Mouse (Mus musculus) T-cell, adult 2 months (primary cell): ENCODE data around the gene Gm12166.

Experiments
- DNase-seq: peaks from one replicate; pipeline ENCODE4 v3.0.0; 2022; ENCODE audit warnings: low spot score

The Gm12166 gene

GRCm38 (mm10) chr11:46052105-46052659 lies at the start of gene Gm12166:
Gene Gm12166 (minus strand): TSS chr11:46052321.
- peak; percentile 75 for DNase-seq

GRCm38 (mm10) chr11:46097062-46097461 lies 44.9 kb upstream of the Gm12166 start:
- no peak for DNase-seq

- DNase-seq, result no peak
Observed at GRCm38 (mm10) chr11:46096265-46096649, 44.1 kb upstream of the Gm12166 start.

DNA sequence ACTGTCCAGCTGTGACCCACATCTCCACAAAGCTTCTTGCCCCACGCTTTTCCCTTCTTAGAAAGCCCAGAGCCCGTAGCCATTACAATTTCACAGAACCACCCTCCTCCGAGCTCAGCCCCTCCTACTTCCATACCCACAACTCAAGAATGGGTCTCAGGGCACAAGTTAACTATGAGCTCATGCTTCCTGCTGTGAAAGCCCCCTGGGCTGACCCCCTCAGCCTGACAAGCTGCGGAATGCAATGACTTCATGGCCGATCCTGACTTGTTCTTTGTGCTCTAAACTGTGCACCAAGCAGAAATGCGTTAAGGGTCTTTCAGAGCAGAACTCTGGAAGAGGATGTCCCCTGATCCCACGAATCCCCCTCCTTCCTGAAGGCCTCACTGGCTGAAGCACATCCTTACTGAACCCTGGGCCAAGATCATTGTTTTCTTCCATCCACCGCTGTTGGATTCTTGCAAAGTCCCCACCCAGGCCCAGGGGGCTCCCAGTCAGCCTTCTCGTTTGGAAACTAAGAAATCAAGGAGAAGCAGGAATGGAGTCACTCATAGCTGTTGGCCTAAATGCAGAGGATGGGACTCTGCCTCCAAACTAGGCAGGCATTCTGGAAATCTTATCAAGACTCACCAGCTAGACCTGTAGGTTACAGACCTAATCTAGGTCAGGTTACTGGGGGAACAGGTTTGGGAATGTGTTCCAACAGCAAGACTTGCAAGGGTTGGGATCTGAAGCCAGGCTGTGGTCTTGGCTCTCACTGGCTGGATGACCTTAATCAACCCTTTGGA lies 43.5 kb upstream of the Gm12166 start:
- DNase-seq, result no peak

GRCm38 (mm10) chr11:46092121-46092520 lies 40.0 kb upstream of the Gm12166 start:
- no peak for DNase-seq

DNA sequence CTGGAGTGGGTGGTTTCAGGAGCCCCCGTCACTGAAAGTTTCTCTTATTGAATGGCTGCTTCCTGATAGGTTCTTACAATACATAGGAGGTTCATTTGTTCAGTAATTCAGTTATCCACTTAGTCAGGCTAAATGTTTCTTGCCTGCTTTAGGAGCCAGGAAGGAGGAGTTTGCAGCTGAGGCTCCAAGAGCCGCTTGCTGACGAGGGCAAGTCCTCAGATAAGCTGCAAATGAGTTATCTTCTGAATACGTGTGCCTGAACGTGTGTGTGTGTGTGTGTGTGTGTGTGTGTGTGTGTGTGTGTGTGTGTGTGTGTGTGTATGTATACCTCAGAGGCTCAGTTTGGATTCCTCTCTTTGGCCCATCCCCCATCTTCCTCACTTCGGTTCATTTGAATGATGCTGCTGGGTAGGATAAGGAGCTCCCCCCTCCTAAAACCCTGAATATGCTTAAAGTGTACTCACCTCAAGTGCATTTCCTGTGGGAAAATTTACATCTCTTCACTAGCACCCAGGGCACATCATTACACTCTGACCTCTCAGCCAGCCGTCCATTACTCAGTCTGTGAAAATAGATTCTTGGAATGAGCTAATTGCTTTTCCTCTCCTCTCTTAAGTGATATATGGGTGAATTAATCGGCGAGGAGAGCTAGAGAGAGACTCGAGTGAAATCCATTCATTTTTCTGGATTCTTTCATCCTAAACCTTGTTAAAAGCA lies 39.0 kb upstream of the Gm12166 start:
- DNase-seq, result no peak

GRCm38 (mm10) chr11:46090036-46090725 lies 38.1 kb upstream of the Gm12166 start:
- DNase-seq, result peak; percentile 62

GRCm38 (mm10) chr11:46089081-46089713 lies 37.1 kb upstream of the Gm12166 start:
- no peak for DNase-seq

GRCm38 (mm10) chr11:46086446-46086845 lies 34.3 kb upstream of the Gm12166 start:
- DNase-seq, result peak; percentile 74

DNA sequence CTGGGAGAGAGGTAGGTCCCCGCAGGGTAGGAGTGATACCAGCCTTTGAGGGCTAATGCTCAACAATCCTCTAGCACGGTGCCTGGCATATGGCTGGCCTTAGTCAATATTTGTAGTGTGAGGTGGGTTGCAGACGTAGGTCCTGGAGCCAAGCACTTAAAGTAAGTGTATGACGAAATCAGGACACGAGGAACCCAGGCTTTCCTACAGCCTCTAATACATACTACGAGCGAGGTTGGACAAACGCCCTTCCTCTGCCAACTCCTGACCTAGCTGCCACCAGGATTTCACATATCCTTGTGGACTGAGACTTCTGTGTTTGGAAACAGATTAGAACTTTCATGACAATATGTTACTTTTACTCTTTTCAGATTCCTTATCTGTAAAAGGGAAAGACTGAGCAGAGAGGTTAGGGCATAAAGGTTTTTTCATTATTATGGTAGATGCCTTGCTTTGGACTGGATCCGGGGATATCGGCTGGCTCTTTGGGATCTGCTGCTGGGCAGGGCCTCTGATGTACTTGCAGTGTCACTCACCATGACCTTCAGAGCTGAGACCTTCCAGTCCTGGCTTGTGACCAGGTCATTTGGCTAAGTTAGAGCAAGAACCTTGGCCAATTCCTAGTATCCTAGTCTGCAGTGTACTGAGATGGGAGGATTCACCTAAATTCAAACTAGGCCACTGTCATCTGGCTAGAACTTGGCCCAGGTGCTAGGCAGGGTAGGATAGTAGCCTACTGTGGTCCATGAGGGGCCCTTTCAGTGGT lies 33.5 kb upstream of the Gm12166 start:
- no peak for DNase-seq

- no peak for DNase-seq
Observed at GRCm38 (mm10) chr11:46084568-46084967, 32.4 kb upstream of the Gm12166 start.

- no peak for DNase-seq
Observed at GRCm38 (mm10) chr11:46083835-46084444, 31.8 kb upstream of the Gm12166 start.

GRCm38 (mm10) chr11:46083405-46083804 lies 31.3 kb upstream of the Gm12166 start:
- DNase-seq, result no peak

DNA sequence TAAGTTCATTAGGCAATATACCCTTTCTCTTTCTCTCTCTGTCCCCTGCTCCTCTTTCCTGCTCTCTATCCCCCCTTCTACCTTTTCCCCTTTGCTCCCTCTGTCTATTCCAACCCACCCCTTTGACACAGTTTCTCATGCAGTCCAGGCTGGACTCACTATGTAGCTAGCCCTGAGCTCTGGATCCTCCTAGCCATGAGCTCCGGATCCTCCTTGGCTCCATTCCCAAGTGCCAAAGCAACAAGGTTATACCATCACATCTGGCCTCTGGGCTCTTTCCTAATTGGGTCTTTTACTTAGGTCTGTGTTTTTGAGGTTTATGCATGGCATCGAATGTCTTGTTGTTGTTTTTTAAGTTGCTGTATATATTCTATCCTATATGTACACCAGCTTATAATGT lies 29.0 kb upstream of the Gm12166 start:
- DNase-seq, result no peak

DNA sequence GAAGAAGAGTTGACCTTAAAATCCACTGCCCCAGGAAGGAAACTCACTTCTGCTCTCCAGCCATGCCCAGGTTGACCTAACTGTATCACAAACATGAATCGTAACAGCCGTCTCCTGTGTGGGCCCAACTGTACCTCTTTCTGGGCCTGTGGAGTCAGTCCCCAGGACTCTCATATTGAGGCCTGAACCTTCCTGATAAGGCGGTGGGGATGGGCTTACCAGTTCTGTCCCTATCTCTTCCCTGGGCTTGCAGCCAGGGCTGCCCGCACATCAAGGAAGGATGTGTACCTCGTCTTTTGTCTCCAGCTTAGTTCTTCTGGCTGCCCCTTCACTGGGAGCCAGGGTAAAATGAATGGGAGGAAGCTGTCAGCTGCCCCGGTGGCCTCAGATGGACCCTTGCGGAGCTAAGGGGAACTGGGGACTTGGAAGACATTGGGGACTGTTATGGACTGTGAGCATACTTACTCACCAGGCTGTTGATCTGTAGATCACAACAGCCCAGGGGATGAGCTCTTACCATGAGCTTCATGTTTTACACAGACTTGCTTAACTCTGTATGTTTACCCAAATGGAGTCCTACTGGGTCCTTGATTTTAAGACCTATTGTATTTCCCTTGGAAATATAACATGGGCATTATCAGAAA lies 25.7 kb upstream of the Gm12166 start:
- DNase-seq, result no peak

- no peak for DNase-seq
Observed at GRCm38 (mm10) chr11:46077304-46077703, 25.2 kb upstream of the Gm12166 start.

- no peak for DNase-seq
Observed at GRCm38 (mm10) chr11:46076442-46077158, 24.5 kb upstream of the Gm12166 start.

DNA sequence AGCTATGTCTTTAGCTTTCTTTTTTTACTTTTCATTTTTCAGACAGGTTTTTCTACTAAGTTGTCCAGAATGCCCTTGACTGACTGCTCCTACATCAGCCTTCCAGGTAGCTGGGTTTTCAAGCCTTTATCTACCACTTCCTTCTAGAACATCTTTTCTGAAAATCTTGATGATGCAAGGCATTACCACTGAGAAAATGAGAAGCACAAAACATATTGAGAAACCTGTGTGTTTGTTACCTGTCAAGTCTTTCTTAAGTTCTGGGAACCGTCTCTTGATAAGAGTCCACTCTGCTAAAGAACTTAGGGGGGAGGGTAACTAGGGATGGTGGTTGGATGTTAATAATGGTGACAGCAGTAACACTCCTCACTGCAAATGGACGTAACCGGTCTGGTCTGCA lies 23.4 kb upstream of the Gm12166 start:
- no peak for DNase-seq

DNA sequence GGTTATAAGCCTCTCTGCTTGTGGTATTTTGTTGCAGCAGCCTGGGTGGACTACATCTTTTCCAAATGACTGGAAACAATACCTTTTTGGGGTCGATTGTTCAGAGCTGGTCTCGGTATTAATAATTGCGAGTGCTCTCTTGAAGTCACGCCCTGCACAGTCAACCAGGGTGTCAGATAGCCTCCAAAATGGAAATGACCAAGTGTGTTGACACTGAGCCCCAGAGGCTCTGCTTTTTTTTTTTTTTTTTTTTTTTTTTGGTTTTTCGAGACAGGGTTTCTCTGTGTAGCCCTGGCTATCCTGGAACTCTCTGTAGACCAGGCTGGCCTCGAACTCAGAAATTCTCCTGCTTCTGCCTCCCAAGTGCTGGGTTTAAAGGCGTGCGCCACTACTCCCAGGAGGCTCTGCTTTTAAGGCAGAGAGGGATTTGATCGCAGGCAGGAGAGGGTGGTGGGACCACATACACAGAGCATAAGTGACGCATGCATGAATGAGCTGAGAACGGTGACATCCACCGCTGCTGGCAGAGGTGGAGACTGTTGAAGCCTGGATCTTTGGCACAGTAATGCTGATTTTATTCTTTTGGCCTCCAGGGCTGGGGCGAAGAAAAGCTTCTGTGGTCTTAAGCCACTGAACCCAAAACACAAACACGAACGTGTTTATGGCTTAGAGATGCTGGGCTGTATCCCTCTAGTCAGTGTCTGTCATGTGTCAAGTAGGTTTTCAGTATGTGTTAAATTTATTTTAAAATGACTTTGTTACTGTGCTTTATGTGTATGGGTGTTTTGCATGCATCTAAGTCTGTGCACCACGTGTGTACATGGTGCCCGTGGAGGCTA lies 21.9 kb upstream of the Gm12166 start:
- no peak for DNase-seq
